Mouse (Mus musculus) bone marrow, adult 2 months (tissue): ENCODE measurements around the gene Plpp1.

Experiments used
- CTCF ChIP-seq: fragments of 200-500 bp; IDR thresholded peaks from 2 replicates; pipeline ENCODE4 v1.5.1; 2011; ENCODE audit warnings: low read length, control low read depth; ENCODE audit not compliant: control insufficient read depth, insufficient read depth
- POLR2A ChIP-seq: fragments of 200-500 bp; IDR thresholded peaks from 2 replicates; pipeline ENCODE4 v1.6.1; 2011; ENCODE audit warnings: low read depth, mild to moderate bottlenecking, control low read depth, low read length, borderline replicate concordance; ENCODE audit not compliant: control insufficient read depth

GRCm38 (mm10) chr13:112866782-112867181 is 66.2 kb downstream of the Plpp1 start:
- TF ChIP-seq POLR2A (no peak), CTCF (no peak)
